Mouse (Mus musculus) embryonic stem cell, embryonic (primary cell): ENCODE data around the gene Ccng2.

Experiments used
- CTCF ChIA-PET, 4 experiments: fragments of 300-600 bp in 2 of 4; fragments of 350-600 bp in 2 of 4; sonication (Branson Sonifier 250); formaldehyde crosslinking; loops; one replicate each; lab custom pipeline; 2022; ENCODE audit warnings: inconsistent platforms in 2 of 4; lab: Charles Lee
- POLR2A ChIA-PET, 4 experiments: fragments of 300-600 bp in 2 of 4; fragments of 350-600 bp in 2 of 4; sonication (Branson Sonifier 250); formaldehyde crosslinking; loops; one replicate each; lab custom pipeline; 2022; ENCODE audit warnings: antibody characterized with exemption in 4 of 4, inconsistent platforms in 1 of 4; lab: Charles Lee

Ccng2 gene

GRCm38 (mm10) chr5:93296341-93296746 lies 29.3 kb downstream of the Ccng2 start:
- POLR2A ChIA-PET: interaction anchor here in 3 of 4 experiments (0.7 to 1.4 kb wide), 4 partner anchors 14 to 324 kb away, joined by 3 to 4 read pairs (median 3); no protein-coding TSS in a partner anchor
- CTCF ChIA-PET: interaction anchor here in 1 of 4 experiments (1.1 kb wide), 1 partner anchor 303 kb away, joined by 3 read pairs; no protein-coding TSS in a partner anchor

GRCm38 (mm10) chr5:93296754-93297153 lies 29.7 kb downstream of the Ccng2 start:
- CTCF ChIA-PET: interaction anchor here in 2 of 4 experiments (0.6 to 1.1 kb wide), 2 partner anchors 27 to 303 kb away, joined by 3 read pairs; no protein-coding TSS in a partner anchor
- POLR2A ChIA-PET: interaction anchor here in 2 of 4 experiments (0.7 to 1.3 kb wide), 3 partner anchors 14 to 324 kb away, joined by 3 to 4 read pairs (median 3); no protein-coding TSS in a partner anchor

- CTCF ChIA-PET: interaction anchor here in 1 of 4 experiments (0.6 kb wide), 1 partner anchor 26 kb away, joined by 3 read pairs; no protein-coding TSS in a partner anchor
Measured at GRCm38 (mm10) chr5:93297311-93297710, 30.3 kb downstream of the Ccng2 start.

GRCm38 (mm10) chr5:93305126-93305830 lies 38.2 kb downstream of the Ccng2 start:
- ChIA-PET CTCF (interaction anchor here in 1 of 4 experiments (0.6 kb wide), 1 partner anchor 10 kb away, joined by 4 read pairs; no protein-coding TSS in a partner anchor), POLR2A (no interaction called here)

More at GRCm38 (mm10) chr5:93297311-93297710, 30.3 kb downstream of the Ccng2 start:
- POLR2A ChIA-PET: interaction anchor here in 1 of 4 experiments (0.8 to 1.6 kb wide), 3 partner anchors 15 to 30 kb away, joined by 3 to 5 read pairs (median 4); partner anchors contain the start of gene Ccng2

- POLR2A ChIA-PET: no interaction called here
- CTCF ChIA-PET: no interaction called here
Measured at GRCm38 (mm10) chr5:93308909-93309308, 41.9 kb downstream of the Ccng2 start.

- ChIA-PET CTCF (interaction anchor here (0.5 to 1.5 kb wide), 38 partner anchors 26 to 826 kb away, joined by 3 to 9 read pairs (median 4); no protein-coding TSS in a partner anchor), POLR2A (interaction anchor here in 3 of 4 experiments (0.6 to 1.5 kb wide), 9 partner anchors 18 to 826 kb away, joined by 3 to 4 read pairs (median 3); partner anchors contain the start of gene Ccng2 (in 1 of the 3))
Measured at GRCm38 (mm10) chr5:93323320-93324001, 56.4 kb downstream of the Ccng2 start.
